Mouse (Mus musculus): ENCODE measurements at regions not wholly inside any gene's neighbourhood (a gene's known extent, or its start where the extent isn't known, plus 50 kb on each side); places are given as distances from the start of the nearest gene placed in this dataset.

DNA sequence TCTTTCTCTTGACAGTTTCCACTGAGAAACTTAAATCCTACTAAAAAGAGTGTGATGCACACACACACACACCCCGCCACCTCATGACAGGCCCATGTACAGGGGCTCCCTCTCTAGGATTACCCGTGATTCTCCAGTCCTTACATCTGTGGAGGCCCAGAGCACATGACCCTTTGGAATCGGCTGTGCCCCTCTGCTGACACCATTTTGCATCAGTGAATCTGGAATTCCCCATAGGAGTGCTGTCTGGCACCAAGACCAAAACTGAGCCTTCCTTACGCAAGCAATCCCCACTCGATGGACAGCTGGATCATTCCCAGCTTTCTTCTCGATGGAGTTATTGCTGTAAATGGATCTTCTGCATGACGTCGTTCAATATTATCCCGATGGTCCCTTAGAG is 180.3 kb downstream of the Tfap2c start:
- TF ChIP-seq CTCF (IDR thresholded peaks at IDR 0.05; ENCODE audit: low read depth) (no peak), EP300 (IDR thresholded peaks at IDR 0.05; ENCODE audit: low read depth) (no peak)

Data from liver, postnatal 0 days (tissue).